Mouse (Mus musculus) cortical plate, adult 2 months (tissue): ENCODE measurements around the gene Hjurp.

Experiments used
- CTCF ChIP-seq: fragments of 200-500 bp; IDR thresholded peaks from 2 replicates; pipeline ENCODE4 v1.5.1; 2011; ENCODE audit warnings: mild to moderate bottlenecking, control low read depth, low read length; ENCODE audit not compliant: insufficient read depth; ENCODE audit errors: extremely low read depth
- POLR2A ChIP-seq: fragments of 200-500 bp; IDR thresholded peaks from 2 replicates; pipeline ENCODE4 v1.6.1; 2011; ENCODE audit warnings: mild to moderate bottlenecking, low read length, control low read depth; ENCODE audit not compliant: insufficient read depth; ENCODE audit errors: extremely low read depth

- TF ChIP-seq CTCF (peak; percentile 72), POLR2A (no peak)
Measured at GRCm38 (mm10) chr1:88287697-88287980, 10.2 kb upstream of the Hjurp start.
